Mouse (Mus musculus) ES-E14 (cell line): Measurements from ENCODE around the gene 1700042G07Rik.

Source experiments
- CHD2 ChIP-seq: IDR thresholded peaks from 2 replicates; pipeline ENCODE4 v1.6.1; 2014; ENCODE audit warnings: mild to moderate bottlenecking, low read depth, low read length, inconsistent platforms
- MAFK ChIP-seq: IDR thresholded peaks from 2 replicates; pipeline ENCODE4 v1.6.1; 2014; ENCODE audit warnings: mild to moderate bottlenecking, low read depth, low read length, inconsistent platforms; ENCODE audit not compliant: insufficient read depth
- ZC3H11A ChIP-seq: IDR thresholded peaks from 2 replicates; pipeline ENCODE4 v1.6.1; 2012; ENCODE audit warnings: low read depth, mild to moderate bottlenecking, inconsistent platforms, low read length, borderline replicate concordance
- ZNF384 ChIP-seq: IDR thresholded peaks from 2 replicates; pipeline ENCODE4 v1.6.1; 2012; ENCODE audit warnings: low read depth, low read length, inconsistent platforms

DNA sequence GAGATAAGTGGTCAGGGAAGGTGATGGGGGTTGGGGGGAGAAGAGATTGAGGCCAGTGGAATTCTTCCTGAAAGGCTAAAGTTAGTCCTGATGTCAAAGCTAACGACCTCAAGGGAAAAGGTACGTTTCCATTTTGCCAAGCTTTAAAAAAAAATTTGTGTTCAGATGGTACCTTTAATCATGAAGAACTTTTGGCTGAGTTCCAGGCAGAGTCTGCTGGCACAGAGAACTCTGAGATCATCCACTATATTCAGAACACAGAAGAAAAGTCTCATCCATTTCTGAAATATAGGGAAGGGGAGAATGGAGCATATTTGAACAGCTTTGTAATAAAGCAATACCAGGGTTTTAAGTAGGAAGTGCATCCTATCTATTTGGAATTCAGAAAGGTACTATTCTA is 43.9 kb downstream of the 1700042G07Rik start:
- TF ChIP-seq ZNF384 (no peak), CHD2 (no peak), ZC3H11A (no peak), MAFK (no peak)
